Mouse (Mus musculus) right cerebral cortex, postnatal 14 days (tissue): Measurements from ENCODE around the gene Slc8a3.

Experiments
- DNase-seq: peaks from one replicate; pipeline ENCODE4 v3.0.0; 2022

Gene Slc8a3

DNA sequence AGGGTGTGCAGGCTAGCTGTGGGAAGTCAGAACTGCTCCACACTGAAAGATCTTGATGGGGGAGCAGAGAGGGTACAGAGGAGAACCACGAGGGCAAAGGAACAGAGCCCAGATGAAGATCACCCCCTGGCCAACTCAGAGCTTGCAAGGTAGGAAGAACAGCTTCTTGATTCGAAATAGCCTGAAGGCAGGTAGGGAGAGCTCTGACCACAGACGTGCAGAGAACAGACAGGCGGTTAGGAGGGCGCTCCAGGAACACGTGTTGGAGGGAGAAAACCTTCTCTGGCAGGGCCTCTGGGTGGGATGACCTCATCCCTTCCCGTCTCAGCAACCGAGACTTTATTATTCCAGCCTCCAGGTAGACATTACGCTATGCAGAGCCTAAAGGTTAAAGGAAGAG, 157.7 kb downstream of the Slc8a3 start:
- no peak for DNase-seq

DNA sequence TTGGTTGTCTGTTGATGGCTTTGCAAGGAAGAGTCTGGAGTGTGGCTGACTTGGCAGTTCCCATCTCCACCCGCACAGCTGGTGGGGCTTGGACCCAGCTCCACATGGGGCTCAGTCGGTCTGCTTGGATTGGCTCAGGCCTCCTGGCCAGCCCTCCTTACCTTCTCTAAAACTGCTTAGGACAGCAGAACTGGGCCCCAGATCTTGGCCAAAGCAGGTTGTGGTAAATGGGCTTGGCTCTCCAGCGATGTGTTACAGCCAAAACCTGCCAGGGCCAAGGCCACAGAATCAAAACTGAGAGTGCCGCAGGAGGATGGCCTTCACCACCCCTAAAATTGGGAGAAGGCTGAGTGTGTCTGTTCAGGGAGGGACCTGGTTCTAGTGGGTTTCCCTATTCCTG, 159.1 kb downstream of the Slc8a3 start:
- DNase-seq, result no peak

DNA sequence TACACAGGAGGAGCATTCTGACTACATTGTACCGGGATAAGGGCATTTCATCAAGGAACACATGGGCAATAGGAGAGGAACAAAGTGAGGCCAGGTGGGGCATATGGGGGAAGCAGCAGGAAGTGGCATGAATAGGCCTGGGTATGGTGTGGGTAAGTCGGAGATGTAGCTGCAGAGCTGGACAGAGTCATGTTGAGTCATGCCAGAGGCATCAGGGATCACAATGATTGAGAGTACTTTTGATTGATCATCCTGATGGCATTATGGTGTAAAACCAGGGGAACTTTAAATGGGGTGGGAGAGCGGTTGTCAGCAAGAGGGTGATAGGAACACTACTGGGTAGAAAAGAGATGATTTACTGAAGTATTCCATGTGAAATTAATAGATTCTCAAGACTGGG, 160.0 kb downstream of the Slc8a3 start:
- DNase-seq, result no peak

DNA sequence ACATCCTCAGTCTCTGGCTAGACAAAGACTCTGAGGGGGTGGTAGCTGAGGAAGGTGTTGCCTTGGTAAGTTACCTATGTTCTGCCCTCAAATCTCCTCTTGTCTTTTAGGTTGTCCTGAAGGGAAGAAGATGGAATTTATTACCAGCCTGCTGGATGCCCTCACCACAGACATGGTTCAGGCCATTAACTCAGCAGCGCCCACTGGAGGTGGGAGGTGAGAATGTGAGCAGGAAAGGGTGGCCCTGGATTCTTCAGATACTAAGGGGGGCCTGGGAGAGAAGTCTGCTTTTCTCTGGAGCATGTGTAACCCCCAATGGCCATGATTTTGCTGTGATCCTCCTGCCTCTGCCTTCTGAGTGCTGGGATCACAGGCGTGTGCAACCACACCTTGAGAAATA, 162.9 kb downstream of the Slc8a3 start:
- no peak for DNase-seq

DNA sequence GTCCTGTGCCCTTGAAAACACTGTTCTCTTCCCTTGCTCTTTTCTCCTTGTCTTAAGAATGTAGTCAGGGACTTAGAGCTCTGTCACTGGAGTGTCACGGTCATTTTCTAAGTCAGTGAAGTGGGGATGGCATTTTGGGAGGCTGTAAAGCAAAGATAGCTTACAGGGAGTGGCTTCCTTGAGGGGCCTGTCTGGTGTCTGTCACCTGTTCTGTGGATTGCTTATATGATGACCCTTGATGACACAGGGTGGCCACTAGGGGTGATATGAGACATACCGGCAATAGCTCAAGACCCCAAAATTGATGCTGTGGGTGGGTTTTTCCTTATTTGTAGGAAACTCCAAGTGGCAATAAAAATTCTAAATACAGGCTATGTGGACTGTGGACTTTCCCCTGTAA, 164.5 kb downstream of the Slc8a3 start:
- DNase-seq, result no peak

DNA sequence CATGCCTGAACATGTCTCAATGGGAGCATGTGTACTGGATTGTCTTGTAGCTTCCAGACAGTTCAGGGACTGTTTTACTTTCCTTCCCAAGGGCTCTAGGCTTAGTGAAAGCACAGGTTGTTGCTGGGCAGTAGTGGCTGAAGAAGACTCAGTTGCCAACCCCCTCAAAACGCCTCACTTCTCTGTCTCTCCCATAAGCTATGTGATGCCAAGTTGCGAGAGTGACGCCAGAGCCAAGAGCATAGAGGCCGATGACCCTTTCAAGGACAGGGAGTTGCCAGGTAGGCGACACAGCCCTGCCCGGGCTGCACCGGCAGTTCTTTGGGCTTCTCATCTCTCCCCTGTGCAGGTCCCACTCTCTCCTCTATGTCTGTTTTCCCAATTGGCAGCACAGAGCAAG, 164.9 kb downstream of the Slc8a3 start:
- DNase-seq, result no peak

DNA sequence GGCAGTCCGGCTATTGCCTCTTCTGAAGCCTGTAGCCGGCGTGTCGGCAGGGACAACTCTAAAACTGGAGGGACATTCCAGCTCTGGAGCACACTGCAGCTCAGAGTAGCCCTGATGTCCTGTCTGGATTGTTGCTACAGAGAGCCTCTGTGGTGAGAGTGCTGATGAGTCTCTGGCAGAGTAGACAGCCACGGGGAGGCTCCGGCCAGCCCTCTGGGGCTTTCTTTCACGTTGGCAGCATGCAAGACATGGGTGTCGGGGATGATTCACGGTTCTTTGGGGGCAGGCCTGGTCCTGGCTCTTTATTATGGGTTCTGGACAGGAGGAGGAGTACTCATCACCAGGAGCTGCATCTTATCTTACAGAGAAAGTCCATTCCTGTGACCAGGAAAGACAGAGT, 165.8 kb downstream of the Slc8a3 start:
- DNase-seq, result no peak

DNA sequence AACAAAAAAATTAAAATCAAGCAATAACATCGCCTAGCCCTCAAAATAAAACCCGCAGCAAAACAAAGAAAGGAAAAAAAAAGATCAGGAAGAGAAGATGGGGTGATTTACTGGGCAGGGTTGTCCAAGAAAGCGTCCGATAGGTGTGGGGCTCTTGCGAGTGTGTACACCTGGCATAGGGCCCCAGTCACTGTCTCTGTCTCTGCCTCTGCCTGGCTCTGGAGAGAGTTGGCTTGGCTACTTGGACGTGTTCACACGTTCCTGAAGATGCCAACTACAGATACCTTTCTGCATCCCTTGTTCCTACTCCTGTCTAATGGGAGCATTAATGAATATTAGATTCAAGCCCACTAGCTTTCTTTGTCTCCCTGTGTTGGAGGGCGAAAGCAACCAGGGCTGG, 166.4 kb downstream of the Slc8a3 start:
- DNase-seq, result no peak

DNA sequence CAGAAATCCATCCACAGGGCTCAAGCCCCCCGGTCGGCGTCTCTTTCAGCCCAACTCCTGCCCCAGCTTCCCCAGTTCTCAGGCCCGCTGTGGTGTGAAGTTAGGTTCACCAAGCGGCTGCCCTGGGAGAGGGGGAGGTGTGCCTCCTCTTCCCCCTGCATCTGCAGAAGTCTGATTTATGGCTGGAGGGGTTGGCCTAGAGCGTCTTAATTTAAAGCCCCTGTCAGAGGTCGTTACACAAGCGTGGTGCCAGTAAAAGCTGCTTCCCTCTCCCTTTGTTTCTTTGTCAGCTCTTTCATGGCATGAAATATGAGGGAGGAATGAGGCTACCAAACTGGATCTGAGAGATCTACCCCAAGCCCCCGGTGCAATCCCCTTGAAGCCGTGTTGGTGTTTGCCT, 166.9 kb downstream of the Slc8a3 start:
- no peak for DNase-seq

DNA sequence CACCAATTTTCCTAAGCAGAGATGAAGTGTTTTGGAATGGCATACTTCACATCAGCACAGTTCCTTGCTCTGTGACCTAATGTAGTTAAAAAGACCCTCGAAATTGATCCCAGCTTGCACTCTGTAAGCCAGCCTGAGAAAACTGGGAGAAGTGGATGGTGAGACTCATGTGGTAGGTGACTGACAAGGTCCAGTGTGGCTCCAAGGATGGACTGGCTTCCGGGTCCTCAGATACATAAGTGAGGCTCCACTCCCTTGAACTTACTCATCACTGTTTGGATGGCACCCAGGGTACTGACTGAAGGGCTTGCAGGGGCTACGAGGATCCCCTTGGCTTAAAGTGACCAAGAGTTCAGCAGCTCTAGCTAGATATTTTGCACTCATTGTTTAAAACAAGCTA, 169.4 kb downstream of the Slc8a3 start:
- no peak for DNase-seq

DNA sequence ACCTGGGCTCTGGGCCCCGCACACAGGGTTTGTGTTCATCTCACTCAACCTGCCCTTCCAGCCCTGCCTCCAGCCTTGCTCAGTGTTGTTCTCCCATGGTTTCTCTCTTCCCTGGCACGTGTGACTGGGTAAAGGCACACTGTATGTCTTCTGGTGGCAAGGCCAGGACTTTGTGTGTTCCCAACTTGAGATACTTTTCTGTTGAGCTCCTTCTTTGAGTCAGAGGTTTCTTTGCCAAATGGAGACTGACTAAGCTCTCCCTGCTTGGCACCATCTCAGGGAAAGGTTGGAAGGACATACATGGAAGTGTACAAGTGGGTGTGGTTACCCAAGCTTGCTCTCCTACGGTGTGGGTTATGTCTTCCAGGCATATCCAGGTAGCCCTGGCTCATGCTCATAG, 169.8 kb downstream of the Slc8a3 start:
- no peak for DNase-seq

DNA sequence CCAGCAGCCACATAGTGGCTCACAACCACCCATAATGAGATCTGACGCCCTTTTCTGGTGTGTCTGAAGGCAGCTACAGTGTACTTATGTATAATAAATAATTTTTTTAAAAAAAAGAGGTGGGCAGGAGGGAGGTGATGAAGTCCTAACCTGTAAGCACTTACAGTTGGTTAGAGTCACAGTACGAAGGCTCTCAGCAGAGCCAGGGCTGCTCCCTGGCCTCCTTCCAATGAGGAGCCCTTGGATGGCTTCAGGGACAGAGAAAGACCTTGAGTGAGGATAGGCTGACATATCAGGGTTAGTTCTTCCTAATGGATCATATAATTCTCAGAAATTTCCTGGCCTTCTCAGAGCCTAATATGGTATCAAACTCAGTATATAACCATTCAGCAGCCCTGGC, 171.7 kb downstream of the Slc8a3 start:
- no peak for DNase-seq

DNA sequence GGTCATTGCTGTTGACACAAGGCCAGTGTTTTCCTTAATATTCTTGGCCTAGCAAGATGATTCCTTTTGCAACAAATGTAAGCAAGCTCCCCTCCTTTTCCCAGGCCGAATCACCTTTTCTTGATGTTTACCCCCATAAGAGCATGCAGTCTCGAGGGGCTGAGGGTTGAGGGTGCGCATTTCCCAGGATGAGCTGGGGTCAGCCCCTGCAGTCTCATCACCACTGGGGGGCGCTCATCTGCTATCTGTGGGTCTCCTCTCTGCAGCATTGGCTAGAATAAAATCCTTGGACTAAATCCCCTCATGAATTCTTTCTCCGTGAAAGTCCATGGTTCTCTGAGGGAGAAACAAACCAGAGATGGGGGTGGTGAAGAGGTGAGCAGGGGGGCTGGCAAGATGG, 172.1 kb downstream of the Slc8a3 start:
- DNase-seq, result peak; percentile 63

DNA sequence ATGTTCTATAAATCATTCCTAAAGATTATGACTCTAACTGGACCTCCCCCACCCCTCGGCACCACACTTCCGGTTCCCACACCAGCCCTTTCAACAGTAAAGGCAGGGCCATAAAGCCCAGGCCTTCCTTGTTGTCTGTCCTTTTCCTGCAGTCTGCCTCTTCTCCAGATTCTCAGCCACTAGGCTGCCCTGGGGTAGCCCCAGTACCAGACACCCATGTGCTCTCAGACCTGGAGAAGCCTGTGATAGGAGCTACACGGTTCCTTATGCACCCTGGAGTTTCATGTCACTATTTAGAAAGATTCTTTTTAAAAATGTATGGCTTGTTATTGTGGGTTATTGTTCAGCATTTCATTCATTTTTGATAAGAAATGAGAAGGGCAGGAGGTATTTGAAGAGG, 172.6 kb downstream of the Slc8a3 start:
- no peak for DNase-seq

DNA sequence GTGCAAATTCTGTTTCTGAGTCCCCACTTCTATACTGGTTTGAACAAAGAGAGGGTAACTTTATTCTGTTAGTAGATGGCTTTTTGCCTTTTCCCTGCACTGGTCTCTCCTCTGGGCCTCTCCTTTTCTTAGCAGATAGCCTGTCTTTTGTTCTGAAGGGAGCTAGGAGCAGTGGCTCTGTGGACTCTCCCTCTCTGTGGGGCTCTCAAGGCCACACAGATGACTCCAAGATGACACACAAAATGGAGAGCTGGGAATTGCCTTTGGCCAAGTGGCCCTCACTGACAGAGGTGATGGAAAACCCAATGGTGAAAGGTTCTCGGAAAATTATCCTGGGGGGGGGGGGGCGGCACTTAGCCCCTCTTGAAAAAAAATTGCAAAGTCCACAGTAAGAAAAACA, 173.0 kb downstream of the Slc8a3 start:
- no peak for DNase-seq

DNA sequence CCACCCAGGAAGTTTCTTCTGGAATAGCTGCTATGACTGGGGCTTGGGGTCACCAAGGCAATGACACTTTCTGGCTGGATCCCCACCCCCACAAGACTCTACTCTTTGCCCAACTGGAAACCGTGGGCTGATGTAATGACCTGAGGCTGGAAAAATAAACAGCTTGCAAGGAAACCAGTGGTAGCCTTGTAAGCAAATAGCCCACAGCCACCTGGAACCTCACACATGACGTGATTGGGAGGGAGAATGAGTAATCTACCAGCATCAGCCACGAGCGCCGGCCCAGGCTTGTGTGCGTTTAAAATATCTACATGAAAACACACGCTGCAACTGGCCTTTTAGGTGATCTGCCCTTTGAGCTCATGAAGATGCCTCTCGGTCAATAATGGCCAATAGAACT, 176.1 kb downstream of the Slc8a3 start:
- no peak for DNase-seq

DNA sequence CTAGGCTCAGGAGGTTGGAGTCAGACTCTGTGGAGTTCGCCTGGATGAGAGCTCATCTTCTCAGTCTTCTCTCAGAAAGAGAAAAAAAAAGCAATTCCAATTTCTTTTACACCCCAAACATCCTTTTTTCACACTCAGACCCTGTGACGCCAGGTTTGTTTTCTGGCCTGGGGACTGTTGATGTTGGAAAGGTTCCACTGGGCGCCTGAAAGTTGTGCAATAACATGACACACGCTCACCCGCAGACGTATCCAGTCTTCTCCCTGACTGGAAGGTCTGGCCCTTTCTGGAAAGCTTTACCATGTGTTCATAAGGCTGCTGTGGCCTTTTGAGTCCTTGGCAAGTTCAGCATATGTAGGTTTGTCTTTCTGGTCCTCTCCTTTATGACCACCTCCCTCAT, 177.3 kb downstream of the Slc8a3 start:
- DNase-seq, result no peak

DNA sequence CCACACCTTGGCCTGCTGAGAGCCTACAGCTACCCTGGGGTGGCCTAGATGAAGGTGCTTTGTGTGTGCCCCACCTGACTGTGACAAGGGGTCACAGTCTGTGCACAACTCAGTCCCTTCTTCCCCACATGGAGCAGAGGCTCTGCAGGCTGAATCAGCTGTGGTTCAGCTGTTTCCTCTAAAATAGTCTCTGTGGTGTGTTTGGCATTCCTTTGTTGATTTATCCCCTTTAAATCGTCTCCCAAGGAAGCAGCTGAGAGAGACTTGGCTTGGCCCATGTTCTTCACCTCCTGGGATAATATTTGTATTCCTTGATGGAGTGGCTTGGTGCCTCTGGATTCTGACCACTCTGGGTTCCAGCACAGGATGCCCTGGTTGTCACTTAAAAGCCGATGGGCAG, 180.9 kb downstream of the Slc8a3 start:
- DNase-seq, result no peak

DNA sequence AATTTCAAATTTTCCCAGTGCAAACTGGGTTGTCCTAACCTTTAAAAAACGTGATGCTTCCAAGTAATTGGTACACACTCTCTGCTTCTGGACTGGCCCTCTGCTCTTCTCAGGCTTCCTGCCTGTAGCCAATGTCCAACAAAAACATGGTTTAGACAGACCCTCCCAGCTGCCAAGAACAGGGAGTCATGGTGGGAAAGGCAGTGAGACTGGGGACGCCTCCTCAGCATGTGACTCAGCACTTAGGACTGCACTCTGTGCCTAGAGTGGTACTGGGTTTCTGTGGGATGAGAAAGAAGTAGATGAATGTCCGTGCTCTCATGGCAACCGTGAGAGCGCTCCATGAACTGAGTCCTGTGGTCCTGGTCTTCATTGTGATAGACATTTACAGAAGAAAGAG, 182.1 kb downstream of the Slc8a3 start:
- DNase-seq, result no peak

DNA sequence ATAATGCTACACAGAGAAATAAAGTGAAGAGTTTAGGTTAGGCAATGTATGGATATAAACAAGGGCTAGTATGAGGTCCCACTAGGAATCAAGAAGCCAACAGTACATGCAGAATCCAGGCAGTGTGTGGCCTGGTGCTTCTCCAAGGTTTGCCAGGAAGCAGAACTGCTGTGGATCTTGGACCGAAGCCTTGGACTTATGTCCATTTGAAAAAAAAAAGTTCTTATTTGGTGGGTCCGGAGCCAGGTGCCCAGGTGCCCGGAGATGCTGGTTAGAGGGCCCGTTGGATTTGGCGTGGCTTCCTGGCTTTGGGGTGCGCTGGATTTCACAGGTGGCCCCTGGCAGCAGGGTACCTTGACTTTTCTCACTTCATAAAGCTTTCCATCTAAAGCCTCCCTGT, 185.0 kb downstream of the Slc8a3 start:
- no peak for DNase-seq
